Mouse (Mus musculus) brain, embryonic 14.5 days (tissue): ENCODE results near the gene Rgs5. TPM values are rescaled to one million over a fixed set of nuclear protein-coding genes. Genes with fewer than 3 reads are reported as not detected.

Experiments
- DNase-seq: peaks from one replicate; pipeline ENCODE4 v3.0.0-alpha.2; 2011; ENCODE audit warnings: low read depth
- CTCF ChIP-seq: fragments of 200-500 bp; IDR thresholded peaks from 2 replicates; pipeline ENCODE4 v1.5.1; 2012; ENCODE audit warnings: inconsistent platforms, mild to moderate bottlenecking, moderate library complexity, borderline replicate concordance; ENCODE audit not compliant: insufficient read depth, insufficient read length; ENCODE audit errors: extremely low read depth
- POLR2A ChIP-seq: fragments of 200-500 bp; IDR thresholded peaks from 2 replicates; pipeline ENCODE4 v1.6.1; 2012; ENCODE audit warnings: mild to moderate bottlenecking, inconsistent platforms, borderline replicate concordance; ENCODE audit not compliant: poor library complexity, insufficient read depth, insufficient read length, severe bottlenecking; ENCODE audit errors: extremely low read depth
- polyA plus RNA-seq: library from polyadenylated mRNA; depleted of rRNA; stranded (reverse); fragments of >200 nt; gene quantifications from 2 replicates; pipeline ENCODE4 v1.2.3, GENCODE M21; 2012; rRNA removed

Gene Rgs5
- polyA plus RNA-seq, 1 experiment = 39.0 TPM

DNA sequence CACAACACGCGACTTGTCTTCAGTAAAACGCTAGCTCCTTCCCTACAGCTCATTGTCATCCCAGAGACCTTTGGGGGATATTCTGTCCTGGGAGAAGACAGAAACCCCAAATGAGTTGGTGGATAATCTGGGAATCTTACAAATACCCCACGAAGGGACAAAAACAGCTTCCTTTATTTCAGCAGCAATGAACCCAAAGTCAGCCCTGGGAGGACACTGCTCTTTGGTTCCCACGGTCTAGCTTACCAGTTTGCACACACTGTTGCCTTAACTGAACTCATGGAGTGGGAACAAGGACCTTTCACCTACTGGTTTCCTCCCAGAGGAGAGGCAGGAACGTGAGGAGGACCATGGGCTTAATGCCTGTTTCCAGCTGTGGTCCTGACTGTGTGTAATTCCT lies 81.9 kb downstream of the Rgs5 start:
- TF ChIP-seq POLR2A (no peak), CTCF (no peak)
- no peak for DNase-seq

DNA sequence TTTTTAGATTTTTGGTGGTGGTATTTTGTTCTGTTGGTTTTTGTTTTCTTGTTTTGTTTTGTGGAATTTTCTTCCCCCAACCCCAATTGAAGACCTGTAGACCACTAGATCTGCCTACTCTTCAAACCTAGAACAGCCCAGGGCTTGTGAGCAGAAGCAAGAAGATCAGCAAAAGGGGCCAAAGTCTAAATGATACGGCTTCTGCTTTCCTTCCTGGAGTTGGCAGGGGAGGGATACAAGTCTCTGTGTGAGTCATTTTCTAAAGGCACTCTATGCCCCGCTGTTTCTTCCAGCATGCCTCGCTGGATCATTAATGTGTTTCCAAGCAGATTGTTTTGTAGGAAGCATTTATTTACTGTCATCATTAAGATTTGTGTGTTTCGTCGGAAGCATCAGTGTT lies 85.8 kb downstream of the Rgs5 start:
- TF ChIP-seq CTCF = no peak
- TF ChIP-seq POLR2A = no peak
- DNase-seq = no peak

Other genes with a start within 250 kb of the Rgs5 start
- gene Nuf2, start 124.0 kb upstream of the Rgs5 start, polyA plus RNA-seq = 11.9 and 16.9 TPM in 2 replicates
- gene Rgs4, start 92.1 kb downstream of the Rgs5 start, polyA plus RNA-seq = 24.3 and 29.0 TPM in 2 replicates